Mouse (Mus musculus) intestine, postnatal 0 days (tissue): Measurements from ENCODE around the gene Ccdc142. TPM values are rescaled to one million over a fixed set of nuclear protein-coding genes. Genes with fewer than 3 reads are reported as not detected.

Experiments
- ATAC-seq: fragments of 200-750 bp; cut with Nextera tagmentation; 2 replicates; pipeline ENCODE4 v1.8.0; 2017; ENCODE audit warnings: mild to moderate bottlenecking, moderate TSS enrichment, moderate library complexity
- H3K27ac ChIP-seq: fragments of 300-500 bp; sonication (generic); 2 replicates; pipeline ENCODE4 v1.5.1; 2014; ENCODE audit warnings: mild to moderate bottlenecking, low read depth, low read length, moderate library complexity
- H3K27me3 ChIP-seq: fragments of 300-500 bp; sonication (generic); replicated peaks from 2 replicates; pipeline ENCODE4 v1.6.1; 2014; ENCODE audit warnings: low read length, mixed read lengths; ENCODE audit not compliant: control insufficient read depth, insufficient read depth
- H3K36me3 ChIP-seq: fragments of 300-500 bp; sonication (generic); 2 replicates; pipeline ENCODE4 v1.6.1; 2014; ENCODE audit warnings: mild to moderate bottlenecking, moderate library complexity; ENCODE audit not compliant: control insufficient read depth, insufficient read depth
- H3K4me1 ChIP-seq: fragments of 300-500 bp; sonication (generic); replicated peaks from 2 replicates; pipeline ENCODE4 v1.6.1; 2014; ENCODE audit warnings: antibody characterized with exemption, low read length, mixed read lengths; ENCODE audit not compliant: control insufficient read depth, insufficient read depth
- H3K4me2 ChIP-seq: fragments of 300-500 bp; sonication (generic); replicated peaks from 2 replicates; pipeline ENCODE4 v1.6.1; 2014; ENCODE audit warnings: low read depth, mild to moderate bottlenecking, moderate library complexity
- H3K4me3 ChIP-seq: fragments of 300-500 bp; sonication (generic); 2 replicates; pipeline ENCODE4 v1.5.1; 2014; ENCODE audit warnings: low read depth, low read length
- H3K9ac ChIP-seq: fragments of 300-500 bp; sonication (generic); 2 replicates; pipeline ENCODE4 v1.6.1; 2014; ENCODE audit warnings: mild to moderate bottlenecking, low read depth, low read length
- H3K9me3 ChIP-seq: fragments of 300-500 bp; sonication (generic); 2 replicates; pipeline ENCODE4 v1.6.1; 2016; ENCODE audit warnings: mixed run types; ENCODE audit not compliant: control insufficient read depth
- CTCF ChIP-seq: sonication (generic); IDR thresholded peaks from 2 replicates; pipeline ENCODE4 v1.5.1; 2016; ENCODE audit warnings: low read depth, mild to moderate bottlenecking, control low read depth, antibody characterized with exemption, moderate library complexity
- WGBS: fragments of 180-500 bp; shearing (Covaris S2); extraction: QIAGEN DNeasy Blood & Tissue Kit; methylation state at CpG from one replicate; pipeline ENCODE4 v1.1.7; 2014; 5-methylcytosine and 5-hydroxymethylcytosine counted together
- polyA plus RNA-seq: library from polyadenylated mRNA; unstranded; fragments of >200 nt; fragmentation: Nextera tagmentation; extraction: Ambion mirVana; gene quantifications from 2 replicates; pipeline ENCODE4 v1.2.1, GENCODE M21; 2015

The Ccdc142 gene
- polyA plus RNA-seq, 1 experiment from 2014 or later: 1.3 TPM

GRCm38 (mm10) chr6:83058725-83059124 is 42.7 kb upstream of the Ccdc142 start:
- peaks cover 27% of the 10 kb centered on the region; the same call in 1 of the 2 replicates for H3K36me3 ChIP-seq
- H3K27ac ChIP-seq: peak overlapping the region; percentile 89
- peak overlapping the region; percentile 46 for H3K4me3 ChIP-seq
- no peak for TF ChIP-seq CTCF
- 72% methylated on average over 2 of the region's 2 CpGs for WGBS
- 0 out of 2 replicates have a peak, but pooled peaks cover 4% of the 10 kb centered on the region for H3K4me1 ChIP-seq
- no peaks in the 10 kb centered on the region for H3K9me3 ChIP-seq
- H3K9ac ChIP-seq: peak overlapping the region; percentile 48
- peak overlapping the region; percentile 72 for H3K4me2 ChIP-seq
- no peak for ATAC-seq
- H3K27me3 ChIP-seq: peaks cover 11% of the 10 kb centered on the region

GRCm38 (mm10) chr6:83065995-83066394 is 35.4 kb upstream of the Ccdc142 start:
- TF ChIP-seq CTCF: no peak
- no peaks in the 10 kb centered on the region; the same call in 1 of the 2 replicates for H3K4me1 ChIP-seq
- no peaks in the 10 kb centered on the region for H3K9me3 ChIP-seq
- no peak overlapping the region for H3K27ac ChIP-seq
- H3K9ac ChIP-seq: no peak overlapping the region
- no peak overlapping the region for H3K4me3 ChIP-seq
- peaks cover 79% of the 10 kb centered on the region for H3K27me3 ChIP-seq
- H3K4me2 ChIP-seq: no peak overlapping the region
- peaks cover 11% of the 10 kb centered on the region; the same call in 1 of the 2 replicates for H3K36me3 ChIP-seq
- no peak for ATAC-seq
- WGBS: 42% methylated on average over 8 of the region's 8 CpGs

GRCm38 (mm10) chr6:83066441-83066840 is 35.0 kb upstream of the Ccdc142 start:
- Histone ChIP-seq H3K4me1 (no peaks in the 10 kb centered on the region; the same call in 1 of the 2 replicates), H3K9ac (no peak overlapping the region), H3K27me3 (peaks cover 83% of the 10 kb centered on the region), H3K36me3 (peaks cover 7% of the 10 kb centered on the region; the same call in 1 of the 2 replicates), H3K27ac (no peak overlapping the region), H3K4me2 (no peak overlapping the region), H3K9me3 (no peaks in the 10 kb centered on the region), H3K4me3 (no peak overlapping the region)
- TF ChIP-seq CTCF: no peak
- WGBS: 49% methylated on average over 6 of the region's 6 CpGs
- no peak for ATAC-seq

- no peak for TF ChIP-seq CTCF
- Histone ChIP-seq H3K27ac (no peak overlapping the region), H3K4me3 (peak overlapping the region; percentile 39), H3K4me2 (peak overlapping the region; percentile 63), H3K9ac (no peak overlapping the region), H3K9me3 (no peaks in the 10 kb centered on the region), H3K27me3 (peaks cover 92% of the 10 kb centered on the region), H3K36me3 (no peaks in the 10 kb centered on the region; the same call in 1 of the 2 replicates), H3K4me1 (no peaks in the 10 kb centered on the region; the same call in 1 of the 2 replicates)
- WGBS: 13% methylated on average over 8 of the region's 8 CpGs
- no peak for ATAC-seq
Observed at GRCm38 (mm10) chr6:83068221-83068620, 33.2 kb upstream of the Ccdc142 start.

- no peak for TF ChIP-seq CTCF
- peak overlapping the region; percentile 63 for H3K4me2 ChIP-seq
- H3K4me3 ChIP-seq: peak overlapping the region; percentile 39
- no peak overlapping the region for H3K9ac ChIP-seq
- H3K27ac ChIP-seq: no peak overlapping the region
- WGBS: 1% methylated on average over 78 of the region's 81 CpGs
- no peaks in the 10 kb centered on the region; the same call in 1 of the 2 replicates for H3K36me3 ChIP-seq
- no peaks in the 10 kb centered on the region; the same call in 1 of the 2 replicates for H3K4me1 ChIP-seq
- no peaks in the 10 kb centered on the region for H3K9me3 ChIP-seq
- no peak for ATAC-seq
- H3K27me3 ChIP-seq: peaks cover 91% of the 10 kb centered on the region
Observed at GRCm38 (mm10) chr6:83068706-83069487, 32.5 kb upstream of the Ccdc142 start.

- WGBS: under 1% methylated on average over 55 of the region's 69 CpGs
- H3K27ac ChIP-seq: no peak overlapping the region
- peak overlapping the region; percentile 39 for H3K4me3 ChIP-seq
- H3K36me3 ChIP-seq: no peaks in the 10 kb centered on the region; the same call in 1 of the 2 replicates
- H3K4me1 ChIP-seq: no peaks in the 10 kb centered on the region; the same call in 1 of the 2 replicates
- no peak overlapping the region for H3K9ac ChIP-seq
- H3K4me2 ChIP-seq: peak overlapping the region; percentile 63
- no peaks in the 10 kb centered on the region for H3K9me3 ChIP-seq
- H3K27me3 ChIP-seq: peaks cover 91% of the 10 kb centered on the region
- no peak for ATAC-seq
- no peak for TF ChIP-seq CTCF
Observed at GRCm38 (mm10) chr6:83069488-83070246, 31.7 kb upstream of the Ccdc142 start.
